Mouse (Mus musculus) gastrocnemius, postnatal 25 days (tissue): Measurements from ENCODE around the gene Atg4a-ps. TPM values are rescaled to one million over a fixed set of nuclear protein-coding genes. Genes with fewer than 3 reads are reported as not detected.

ENCODE experiments used
- DNase-seq: peaks from one replicate; pipeline ENCODE4 v3.0.0; 2022
- microRNA-seq, 2 experiments: library from miRNA; unstranded; fragments of <30 nt; microRNA quantifications; one replicate each; pipeline ENCODE4 v1.2.0; 2021; ENCODE audit warnings: borderline replicate concordance in 2 of 2
- total RNA-seq, 2 experiments: library from RNA; stranded (reverse); gene quantifications; 1 replicate in 1 of 2; 2 replicates in 1 of 2; pipeline ENCODE4 v1.2.3; 2021

Gene Atg4a-ps
- total RNA-seq, 2 experiments from 2014 or later: 4.3 TPM; not detected in 1

- no peak for DNase-seq
Measured at GRCm38 (mm10) chr3:103626481-103626880, 19.4 kb downstream of the Atg4a-ps start.

GRCm38 (mm10) chr3:103625169-103625568 lies 20.7 kb downstream of the Atg4a-ps start:
- no peak for DNase-seq

GRCm38 (mm10) chr3:103624591-103625051 lies 21.2 kb downstream of the Atg4a-ps start:
- no peak for DNase-seq

- no peak for DNase-seq
Measured at GRCm38 (mm10) chr3:103623893-103624470, 21.9 kb downstream of the Atg4a-ps start.

GRCm38 (mm10) chr3:103620101-103620500 lies 25.8 kb downstream of the Atg4a-ps start:
- no peak for DNase-seq

- DNase-seq: no peak
Measured at GRCm38 (mm10) chr3:103616981-103617380, 28.9 kb downstream of the Atg4a-ps start.

GRCm38 (mm10) chr3:103615621-103616020 lies 30.2 kb downstream of the Atg4a-ps start:
- no peak for DNase-seq

GRCm38 (mm10) chr3:103612636-103613355 lies 33.1 kb downstream of the Atg4a-ps start:
- DNase-seq: no peak

GRCm38 (mm10) chr3:103610231-103610630 lies 35.6 kb downstream of the Atg4a-ps start:
- DNase-seq: no peak

- no peak for DNase-seq
Measured at GRCm38 (mm10) chr3:103606660-103607595, 38.9 kb downstream of the Atg4a-ps start.

- DNase-seq: no peak
Measured at GRCm38 (mm10) chr3:103606045-103606597, 39.7 kb downstream of the Atg4a-ps start.

- DNase-seq: no peak
Measured at GRCm38 (mm10) chr3:103601561-103601960, 44.3 kb downstream of the Atg4a-ps start.

GRCm38 (mm10) chr3:103601011-103601410 lies 44.9 kb downstream of the Atg4a-ps start:
- DNase-seq: no peak

- no peak for DNase-seq
Measured at GRCm38 (mm10) chr3:103597586-103597985, 48.3 kb downstream of the Atg4a-ps start.

GRCm38 (mm10) chr3:103595271-103595810 lies 50.5 kb downstream of the Atg4a-ps start:
- DNase-seq: no peak

Small RNA genes within 50 kb of the gene (microRNA-seq; reads per million reads assigned to microRNA genes)
- gene Gm25325: 0 reads per million in 2 experiments

Other genes with a start within 250 kb of the Atg4a-ps start
- not detected for gene Syt6, start 70.8 kb downstream of the Atg4a-ps start, total RNA-seq
- gene Olfml3, start 91.9 kb upstream of the Atg4a-ps start, total RNA-seq: 1 to 10 TPM; 5.2 TPM
- gene Gm10964, start 93.3 kb upstream of the Atg4a-ps start, total RNA-seq: not detected
- gene Hipk1, start 145.5 kb upstream of the Atg4a-ps start, total RNA-seq: 10 to 100 TPM; 53.5 to 56.8 TPM
- 1 to 10 TPM; 2.8 to 5.0 TPM for gene Dclre1b, start 163.4 kb upstream of the Atg4a-ps start, total RNA-seq
- 10 to 100 TPM in 1 of 2 experiments, 1 to 10 TPM in 1; 7.0 to 11.5 TPM for gene Ap4b1, start 163.5 kb upstream of the Atg4a-ps start, total RNA-seq
- under 1 TPM; 0.29 to 0.43 TPM for gene Gm43064, start 163.5 kb upstream of the Atg4a-ps start, total RNA-seq
- gene Bcl2l15, start 186.5 kb upstream of the Atg4a-ps start, total RNA-seq: under 1 TPM; 0.56 to 0.70 TPM
- under 1 TPM; 0.20 to 0.80 TPM for gene Ptpn22, start 213.7 kb upstream of the Atg4a-ps start, total RNA-seq